Mouse (Mus musculus): ENCODE measurements around the gene Dbr1. TPM values are rescaled to one million over a fixed set of nuclear protein-coding genes. Genes with fewer than 3 reads are reported as not detected.
"Not testable (repeated sequence)": the region's sequence is repeated elsewhere in the genome, so short reads cannot be mapped to it uniquely, and the experiment has no call there.

Dbr1 gene
- polyA plus RNA-seq, 1 experiment from 2014 or later = 16.0 TPM

DNA sequence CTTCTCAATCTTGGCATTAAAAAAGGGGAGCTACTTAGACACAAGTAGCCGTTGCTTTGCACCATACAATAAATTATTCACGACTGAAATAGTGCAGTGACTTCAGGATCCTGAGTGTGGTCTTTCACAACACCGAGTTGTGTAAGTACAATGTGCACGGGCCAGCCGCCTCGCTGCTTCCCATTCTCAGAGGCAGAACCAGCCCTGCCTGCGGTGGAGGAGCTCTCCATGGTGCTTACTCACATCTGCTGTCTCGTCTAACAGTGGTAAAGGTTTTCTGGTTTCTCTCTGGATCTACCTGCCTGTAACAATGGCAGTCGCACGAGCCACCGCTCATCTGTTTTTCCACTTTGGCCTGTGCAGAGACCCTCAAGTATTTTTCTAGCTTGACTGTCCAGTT is 11.9 kb upstream of the Dbr1 start:
- no peak for ATAC-seq (ENCODE audit: insufficient read depth)
- Histone ChIP-seq H3K4me1 (replicated peaks) (peaks cover 35% of the 10 kb centered on the region), H3K36me3 (replicated peaks) (no peaks in the 10 kb centered on the region), H3K27me3 (no peaks in the 10 kb centered on the region), H3K9ac (no peak overlapping the region), H3K4me2 (no peak overlapping the region), H3K4me3 (replicated peaks) (no peak overlapping the region), H3K27ac (replicated peaks) (no peak overlapping the region), H3K9me3 (replicated peaks) (no peaks in the 10 kb centered on the region)
- WGBS (ENCODE audit: insufficient replicate concordance) = 10% methylated on average over 11 of the region's 11 CpGs

DNA sequence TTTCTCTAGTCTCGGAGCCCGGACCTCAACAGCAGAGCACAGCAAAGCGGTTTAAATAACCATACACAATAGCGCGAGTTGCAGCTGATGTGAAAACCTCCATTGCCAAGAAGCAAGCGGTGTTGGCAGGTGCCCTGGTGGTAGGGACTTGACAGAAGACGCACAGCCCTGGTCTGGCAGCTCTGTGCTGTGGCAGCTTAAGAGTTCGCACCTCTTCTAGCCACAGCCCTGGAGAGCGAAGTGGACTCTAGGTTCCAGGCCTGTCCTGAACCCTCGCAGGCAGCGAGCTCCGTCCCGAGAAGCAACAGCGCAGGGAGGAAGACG is 7.6 kb upstream of the Dbr1 start:
- peak overlapping the region; percentile 88 for H3K4me2 ChIP-seq
- H3K4me3 ChIP-seq (replicated peaks) = peak overlapping the region; percentile 97
- H3K4me1 ChIP-seq (replicated peaks) = peaks cover 24% of the 10 kb centered on the region
- no peaks in the 10 kb centered on the region for H3K27me3 ChIP-seq
- no peaks in the 10 kb centered on the region for H3K36me3 ChIP-seq (replicated peaks)
- no peaks in the 10 kb centered on the region for H3K9me3 ChIP-seq (replicated peaks)
- ATAC-seq (ENCODE audit: insufficient read depth) = no peak
- H3K9ac ChIP-seq = peak overlapping the region; percentile 91
- WGBS (ENCODE audit: insufficient replicate concordance) = under 1% methylated on average over 15 of the region's 15 CpGs
- peak overlapping the region; percentile 95 for H3K27ac ChIP-seq (replicated peaks)

DNA sequence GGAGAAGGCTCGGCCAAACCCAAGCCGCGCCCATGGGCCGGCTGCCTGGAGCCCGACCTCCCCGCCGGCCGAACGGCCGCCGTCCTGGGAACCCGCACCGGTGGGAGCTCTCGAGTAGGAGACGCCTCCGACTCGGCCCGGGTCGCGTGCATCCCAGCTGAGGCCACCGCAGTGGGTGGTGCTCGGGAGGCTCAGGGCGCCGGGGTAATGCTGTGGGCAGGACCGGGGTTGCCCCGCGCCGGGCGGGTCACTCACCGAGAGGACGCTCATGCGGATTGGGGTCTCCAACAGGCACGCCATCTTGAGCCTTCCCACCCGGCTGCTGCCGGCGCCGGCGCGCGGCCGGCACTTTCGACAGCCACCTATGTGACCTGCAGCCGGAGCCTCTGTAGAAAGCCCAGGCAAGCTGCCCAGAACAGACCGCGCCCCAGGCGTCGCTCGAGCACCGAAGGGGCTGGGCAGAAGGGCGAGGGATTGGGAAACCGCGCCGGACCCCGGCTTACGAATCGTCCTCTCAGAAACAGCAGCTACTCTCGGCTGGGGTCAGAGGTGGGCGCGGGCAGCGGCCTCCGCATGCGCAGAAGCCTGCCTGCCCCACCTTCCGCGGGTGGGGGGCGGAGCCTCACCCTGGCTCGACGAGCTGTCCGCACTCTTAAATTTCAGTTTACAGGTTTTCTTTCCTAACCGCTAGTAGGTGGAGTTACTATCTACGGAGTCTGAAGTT is 7.1 kb upstream of the Dbr1 start, which contains the start of gene Armc8:
Gene Armc8 (minus strand): TSS at position 553 of the 724 bp plus-strand sequence.
- peak within 1 kb of the TSS; percentile 88 for H3K4me2 ChIP-seq
- peak; percentile 92 for ATAC-seq (ENCODE audit: insufficient read depth)
- peak within 1 kb of the TSS; percentile 91 for H3K9ac ChIP-seq
- H3K9me3 ChIP-seq (replicated peaks) = no peaks in the 10 kb centered on the region
- no peaks in the 10 kb centered on the region for H3K36me3 ChIP-seq (replicated peaks)
- peaks cover 20% of the 10 kb centered on the region for H3K4me1 ChIP-seq (replicated peaks)
- under 1% methylated on average over 70 of the region's 70 CpGs for WGBS (ENCODE audit: insufficient replicate concordance)
- H3K4me3 ChIP-seq (replicated peaks) = peak within 1 kb of the TSS; percentile 97
- peak within 1 kb of the TSS; percentile 95 for H3K27ac ChIP-seq (replicated peaks)
- H3K27me3 ChIP-seq = no peaks in the 10 kb centered on the region

GRCm38 (mm10) chr9:99569071-99569397 is 6.6 kb upstream of the Dbr1 start:
- H3K9ac ChIP-seq = peak overlapping the region; percentile 91
- H3K4me3 ChIP-seq (replicated peaks) = peak overlapping the region; percentile 97
- H3K9me3 ChIP-seq (replicated peaks) = no peaks in the 10 kb centered on the region
- H3K27me3 ChIP-seq = no peaks in the 10 kb centered on the region
- WGBS (ENCODE audit: insufficient replicate concordance) = 1% methylated on average over 9 of the region's 9 CpGs
- peaks cover 14% of the 10 kb centered on the region for H3K4me1 ChIP-seq (replicated peaks)
- H3K4me2 ChIP-seq = peak overlapping the region; percentile 88
- peak overlapping the region; percentile 95 for H3K27ac ChIP-seq (replicated peaks)
- no peaks in the 10 kb centered on the region for H3K36me3 ChIP-seq (replicated peaks)
- no peak for ATAC-seq (ENCODE audit: insufficient read depth)

GRCm38 (mm10) chr9:99580655-99581054 is 5.1 kb downstream of the Dbr1 start:
- Histone ChIP-seq H3K27me3 (no peaks in the 10 kb centered on the region), H3K4me1 (replicated peaks) (peaks cover 18% of the 10 kb centered on the region), H3K4me3 (replicated peaks) (no peak overlapping the region), H3K36me3 (replicated peaks) (peaks cover 62% of the 10 kb centered on the region), H3K27ac (replicated peaks) (no peak overlapping the region), H3K4me2 (no peak overlapping the region), H3K9ac (no peak overlapping the region), H3K9me3 (replicated peaks) (no peaks in the 10 kb centered on the region)
- ATAC-seq (ENCODE audit: insufficient read depth) = no peak
- 41% methylated on average over 2 of the region's 2 CpGs for WGBS (ENCODE audit: insufficient replicate concordance)

GRCm38 (mm10) chr9:99587505-99588202 is 12.1 kb downstream of the Dbr1 start:
- H3K27ac ChIP-seq (replicated peaks) = no peak overlapping the region
- H3K9ac ChIP-seq = no peak overlapping the region
- H3K27me3 ChIP-seq = peaks cover 4% of the 10 kb centered on the region; the same call in 1 of the 2 replicates
- H3K4me3 ChIP-seq (replicated peaks) = no peak overlapping the region
- no peak overlapping the region for H3K4me2 ChIP-seq
- no peak for ATAC-seq (ENCODE audit: insufficient read depth)
- peaks cover 24% of the 10 kb centered on the region for H3K36me3 ChIP-seq (replicated peaks)
- WGBS (ENCODE audit: insufficient replicate concordance) = 21% methylated on average over 8 of the region's 8 CpGs
- no peaks in the 10 kb centered on the region for H3K9me3 ChIP-seq (replicated peaks)
- H3K4me1 ChIP-seq (replicated peaks) = 0 out of 2 replicates have a peak, but pooled peaks cover 2% of the 10 kb centered on the region

GRCm38 (mm10) chr9:99591144-99591543 is 15.5 kb downstream of the Dbr1 start:
- 0 out of 2 replicates have a peak, but pooled peaks cover 2% of the 10 kb centered on the region for H3K4me1 ChIP-seq (replicated peaks)
- H3K9me3 ChIP-seq (replicated peaks) = no peaks in the 10 kb centered on the region
- 37% methylated on average over 8 of the region's 8 CpGs for whole genome bisulfite sequencing (ENCODE audit: insufficient replicate concordance)
- peaks cover 4% of the 10 kb centered on the region; the same call in 1 of the 2 replicates for H3K27me3 ChIP-seq
- H3K36me3 ChIP-seq (replicated peaks) = no peaks in the 10 kb centered on the region
- H3K9ac ChIP-seq = no peak overlapping the region
- no peak overlapping the region for H3K4me2 ChIP-seq
- H3K27ac ChIP-seq (replicated peaks) = no peak overlapping the region
- ATAC-seq (ENCODE audit: insufficient read depth) = no peak
- no peak overlapping the region for H3K4me3 ChIP-seq (replicated peaks)

DNA sequence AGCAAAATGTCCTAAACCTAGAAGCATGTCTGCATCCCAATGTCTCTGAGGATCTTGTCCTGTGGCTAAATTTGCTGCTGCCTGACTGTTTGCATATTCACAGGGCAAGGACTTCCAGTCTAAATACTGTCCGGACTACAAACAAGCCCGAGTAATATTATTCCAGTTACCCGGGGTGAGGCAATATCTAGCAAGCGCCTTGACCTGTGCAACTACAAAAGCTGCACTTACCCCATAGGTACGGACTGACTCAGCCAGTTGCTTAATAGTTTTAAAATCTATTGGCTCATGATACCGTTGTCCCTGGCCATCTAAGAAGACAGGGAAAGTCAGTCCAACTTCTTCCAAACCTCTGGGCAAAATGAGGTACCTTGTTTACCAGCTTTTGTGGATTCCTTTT is 23.5 kb downstream of the Dbr1 start:
- H3K9ac ChIP-seq; H3K36me3 ChIP-seq (replicated peaks); H3K4me3 ChIP-seq (replicated peaks); ATAC-seq (ENCODE audit: insufficient read depth); H3K4me1 ChIP-seq (replicated peaks); H3K27ac ChIP-seq (replicated peaks); H3K4me2 ChIP-seq; H3K27me3 ChIP-seq; H3K9me3 ChIP-seq (replicated peaks): not testable (repeated sequence)
- 70% methylated on average over 6 of the region's 6 CpGs for WGBS (ENCODE audit: insufficient replicate concordance)

- no peak overlapping the region for H3K4me3 ChIP-seq (replicated peaks)
- WGBS (ENCODE audit: insufficient replicate concordance) = 53% methylated on average over 2 of the region's 2 CpGs
- no peaks in the 10 kb centered on the region for H3K4me1 ChIP-seq (replicated peaks)
- H3K27ac ChIP-seq (replicated peaks) = no peak overlapping the region
- ATAC-seq (ENCODE audit: insufficient read depth) = no peak
- no peaks in the 10 kb centered on the region for H3K27me3 ChIP-seq
- H3K36me3 ChIP-seq (replicated peaks) = no peaks in the 10 kb centered on the region
- H3K9ac ChIP-seq = no peak overlapping the region
- H3K9me3 ChIP-seq (replicated peaks) = no peaks in the 10 kb centered on the region
- no peak overlapping the region for H3K4me2 ChIP-seq
Observed at GRCm38 (mm10) chr9:99603566-99603965, 28.0 kb downstream of the Dbr1 start.

DNA sequence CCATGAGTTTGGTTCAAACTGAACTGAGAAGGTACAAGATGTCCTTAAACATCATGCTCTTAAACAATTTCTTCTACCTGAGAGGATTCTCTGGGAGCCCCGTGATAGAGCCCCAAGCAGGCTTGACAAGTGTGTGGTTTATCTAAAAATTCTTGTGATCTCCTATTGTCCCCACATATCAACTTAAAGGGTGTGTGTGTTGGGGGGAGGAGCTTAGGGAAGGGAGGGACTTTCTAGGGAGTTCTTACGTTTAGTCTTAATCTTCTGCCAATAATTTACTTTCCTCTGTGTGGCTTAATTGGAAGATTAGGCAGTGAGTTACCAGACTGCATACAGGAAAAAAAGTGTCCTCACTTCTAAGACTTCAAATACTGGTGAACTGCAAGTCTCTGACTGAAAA is 36.6 kb downstream of the Dbr1 start, which contains the start of gene A4gnt:
Gene A4gnt (plus strand): TSS at position 301 of the 400 bp plus-strand sequence.
- no peak within 1 kb of the TSS for H3K9ac ChIP-seq
- no peaks in the 10 kb centered on the region for H3K27me3 ChIP-seq
- no peak for ATAC-seq (ENCODE audit: insufficient read depth)
- H3K4me2 ChIP-seq = no peak within 1 kb of the TSS
- WGBS (ENCODE audit: insufficient replicate concordance) = 22% methylated on average over 2 of the region's 2 CpGs
- no peaks in the 10 kb centered on the region for H3K4me1 ChIP-seq (replicated peaks)
- no peak within 1 kb of the TSS for H3K27ac ChIP-seq (replicated peaks)
- no peak within 1 kb of the TSS for H3K4me3 ChIP-seq (replicated peaks)
- no peaks in the 10 kb centered on the region for H3K36me3 ChIP-seq (replicated peaks)
- no peaks in the 10 kb centered on the region for H3K9me3 ChIP-seq (replicated peaks)

DNA sequence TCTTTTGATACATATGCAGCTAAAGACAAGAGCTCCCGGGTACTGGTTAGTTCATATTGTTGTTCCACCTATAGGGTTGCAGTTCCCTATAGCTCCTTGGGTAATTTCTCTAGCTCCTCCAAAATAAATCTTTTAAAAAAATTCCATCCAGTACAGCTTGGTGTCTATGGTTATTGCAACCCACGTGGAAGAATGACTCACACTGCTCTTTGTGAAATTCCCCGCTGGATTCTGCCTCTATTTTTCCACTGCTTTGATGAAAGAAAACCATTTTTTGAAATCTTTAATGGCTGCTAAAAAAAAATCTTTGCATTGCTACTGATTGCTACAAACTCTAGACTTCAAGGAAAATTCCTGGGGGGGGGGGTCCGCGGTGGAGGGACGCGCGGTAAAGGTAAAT is 44.1 kb downstream of the Dbr1 start:
- no peak for ATAC-seq (ENCODE audit: insufficient read depth)
- Histone ChIP-seq H3K4me1 (replicated peaks) (no peaks in the 10 kb centered on the region), H3K27me3 (no peaks in the 10 kb centered on the region), H3K4me3 (replicated peaks) (no peak overlapping the region), H3K27ac (replicated peaks) (no peak overlapping the region), H3K9ac (no peak overlapping the region), H3K9me3 (replicated peaks) (no peaks in the 10 kb centered on the region), H3K36me3 (replicated peaks) (no peaks in the 10 kb centered on the region), H3K4me2 (no peak overlapping the region)
- WGBS (ENCODE audit: insufficient replicate concordance) = 79% methylated on average over 8 of the region's 8 CpGs

Data from liver, embryonic 15.5 days (tissue).